Mouse (Mus musculus) CH12.LX (cell line): ENCODE measurements around the gene Trp73. TPM values are rescaled to one million over a fixed set of nuclear protein-coding genes. Genes with fewer than 3 reads are reported as not detected.
A peak's percentile ranks its signal among the peaks of the same experiment; 100 is the strongest.

Experiments used
- DNase-seq: peaks from one replicate; pipeline ENCODE4 v3.0.0-alpha.2; 2013; ENCODE audit errors: extremely low read depth
- H3K27ac ChIP-seq: 2 replicates; pipeline ENCODE4 v1.5.1; 2012; ENCODE audit warnings: low read depth, mild to moderate bottlenecking, control low read depth, moderate library complexity; ENCODE audit not compliant: insufficient read depth
- H3K27me3 ChIP-seq: replicated peaks from 2 replicates; pipeline ENCODE3; 2012; ENCODE audit warnings: inconsistent platforms
- H3K36me3 ChIP-seq, 2 experiments: replicated peaks in 1 of 2; 2 replicates each; pipeline versions ENCODE3 to v1.6.1; 2012; ENCODE audit warnings: inconsistent platforms in 1 of 2, low read length in 1 of 2, mild to moderate bottlenecking in 1 of 2, mixed read lengths in 1 of 2, moderate library complexity in 1 of 2; ENCODE audit not compliant: control insufficient read depth in 1 of 2, insufficient read depth in 1 of 2
- H3K4me1 ChIP-seq, 2 experiments: 2 replicates each; pipeline ENCODE4 v1.6.1; 2012; ENCODE audit warnings: inconsistent platforms in 1 of 2, moderate library complexity in 1 of 2; ENCODE audit not compliant: insufficient read depth in 2 of 2, control insufficient read depth in 1 of 2
- H3K4me2 ChIP-seq: 2 replicates; pipeline ENCODE4 v1.6.1; 2012; ENCODE audit warnings: low read depth, mild to moderate bottlenecking, control low read depth; ENCODE audit not compliant: poor library complexity, insufficient read depth, severe bottlenecking
- H3K4me3 ChIP-seq, 3 experiments: fragments of 150-350 bp in 1 of 3; sonication (generic) in 1 of 3; replicated peaks in 1 of 3; 2 replicates each; pipeline versions ENCODE3 to v1.5.1; 2011 to 2012; ENCODE audit warnings: low read depth in 2 of 3, low read length in 2 of 3, mild to moderate bottlenecking in 2 of 3, moderate library complexity in 2 of 3, control low read depth in 1 of 3, improper control_type of control experiment in 1 of 3, inconsistent platforms in 1 of 3, mixed read lengths in 1 of 3; ENCODE audit not compliant: poor library complexity in 1 of 3
- H3K79me2 ChIP-seq: replicated peaks from 2 replicates; pipeline ENCODE4 v1.6.1; 2012; ENCODE audit warnings: mild to moderate bottlenecking, moderate library complexity; ENCODE audit not compliant: control insufficient read depth, poor library complexity, insufficient read depth, severe bottlenecking; ENCODE audit errors: extremely low read depth
- H3K9ac ChIP-seq: 2 replicates; pipeline ENCODE4 v1.6.1; 2012; ENCODE audit warnings: low read depth, mild to moderate bottlenecking, control low read depth, moderate library complexity; ENCODE audit not compliant: insufficient read depth
- H3K9me3 ChIP-seq: replicated peaks from 2 replicates; pipeline ENCODE3; 2012; ENCODE audit warnings: low read length, inconsistent platforms, mixed read lengths
- BHLHE40 ChIP-seq: IDR thresholded peaks from 2 replicates; pipeline ENCODE4 v1.6.1; 2011; ENCODE audit warnings: mild to moderate bottlenecking, low read depth, low read length, improper control_type of control experiment
- CHD2 ChIP-seq: IDR thresholded peaks from 2 replicates; pipeline ENCODE4 v1.6.1; 2011; ENCODE audit warnings: low read length, improper control_type of control experiment
- CTCF ChIP-seq, 2 experiments: IDR thresholded peaks in 1 of 2; conservative IDR thresholded peaks in 1 of 2; 2 replicates each; pipeline ENCODE4 v1.5.1; 2011 to 2012; ENCODE audit warnings: low read depth in 2 of 2, low read length in 2 of 2, improper control_type of control experiment in 1 of 2, inconsistent platforms in 1 of 2, mild to moderate bottlenecking in 1 of 2, moderate library complexity in 1 of 2
- GABPA ChIP-seq: IDR thresholded peaks from 2 replicates; pipeline ENCODE4 v1.6.1; 2012; ENCODE audit warnings: low read depth, low read length, improper control_type of control experiment, inconsistent platforms; ENCODE audit not compliant: insufficient replicate concordance
- HCFC1 ChIP-seq: IDR thresholded peaks from 2 replicates; pipeline ENCODE4 v1.6.1; 2012; ENCODE audit warnings: low read depth, mild to moderate bottlenecking, inconsistent platforms, low read length, improper control_type of control experiment
- MAX ChIP-seq: IDR thresholded peaks from 2 replicates; pipeline ENCODE4 v1.6.1; 2011; ENCODE audit warnings: low read length, improper control_type of control experiment
- MEF2A ChIP-seq: IDR thresholded peaks from 2 replicates; pipeline ENCODE4 v1.6.1; 2014; ENCODE audit warnings: low read depth, mild to moderate bottlenecking, inconsistent platforms, low read length, improper control_type of control experiment, borderline replicate concordance
- MXI1 ChIP-seq: IDR thresholded peaks from 2 replicates; pipeline ENCODE4 v1.6.1; 2011; ENCODE audit warnings: mild to moderate bottlenecking, low read depth, low read length, improper control_type of control experiment
- MYC ChIP-seq: IDR thresholded peaks from 2 replicates; pipeline ENCODE4 v1.6.1; 2011; ENCODE audit warnings: low read depth, mild to moderate bottlenecking, improper control_type of control experiment, low read length
- NRF1 ChIP-seq: IDR thresholded peaks from 2 replicates; pipeline ENCODE4 v1.6.1; 2014; ENCODE audit warnings: low read depth, mild to moderate bottlenecking, inconsistent platforms, low read length, improper control_type of control experiment, moderate library complexity
- PAX5 ChIP-seq: IDR thresholded peaks from 2 replicates; pipeline ENCODE4 v1.6.1; 2012; ENCODE audit warnings: low read length, inconsistent platforms, mixed read lengths
- POLR2AphosphoS2 ChIP-seq: IDR thresholded peaks from 2 replicates; pipeline ENCODE4 v1.6.1; 2011; ENCODE audit warnings: low read depth, low read length, improper control_type of control experiment
- RAD21 ChIP-seq: IDR thresholded peaks from 2 replicates; pipeline ENCODE4 v1.6.1; 2011; ENCODE audit warnings: low read depth, mild to moderate bottlenecking, low read length, improper control_type of control experiment, moderate library complexity
- SMC3 ChIP-seq: IDR thresholded peaks from 2 replicates; pipeline ENCODE4 v1.6.1; 2011; ENCODE audit warnings: low read depth, low read length, improper control_type of control experiment
- TBP ChIP-seq: conservative IDR thresholded peaks from 2 replicates; pipeline ENCODE4 v1.6.1; 2011; ENCODE audit warnings: low read depth, low read length, improper control_type of control experiment
- TCF12 ChIP-seq: IDR thresholded peaks from 2 replicates; pipeline ENCODE4 v1.6.1; 2014; ENCODE audit warnings: low read depth, mild to moderate bottlenecking, inconsistent platforms, low read length, improper control_type of control experiment
- UBTF ChIP-seq: IDR thresholded peaks from 2 replicates; pipeline ENCODE4 v1.6.1; 2012; ENCODE audit warnings: low read depth, mild to moderate bottlenecking, inconsistent platforms, low read length, improper control_type of control experiment, moderate library complexity
- ZMIZ1 ChIP-seq: IDR thresholded peaks from 2 replicates; pipeline ENCODE4 v1.6.1; 2012; ENCODE audit warnings: low read depth, mild to moderate bottlenecking, inconsistent platforms, low read length, improper control_type of control experiment
- ZNF384 ChIP-seq: IDR thresholded peaks from 2 replicates; pipeline ENCODE4 v1.6.1; 2012; ENCODE audit warnings: low read depth, low read length, improper control_type of control experiment, inconsistent platforms
- dilution Hi-C: fragments of 300-500 bp; cut with MboI; formaldehyde crosslinking; loops from 2 replicates; pipeline ENCODE4 v1.14.3; 2020; ENCODE audit warnings: low sequenced_read_pairs; ENCODE audit not compliant: extremely low pct_unique_long_range_greater_than_20kb, extremely low pct_ligation_motif_present
- in situ Hi-C: fragments of 300-500 bp; cut with MboI; formaldehyde crosslinking; loops from 3 replicates; pipeline ENCODE4 v1.14.3; 2019; ENCODE audit warnings: low sequenced_read_pairs, low pct_ligation_motif_present, low pct_unique_long_range_greater_than_20kb, mixed read lengths
- polyA plus RNA-seq: library from polyadenylated mRNA; unstranded; fragments of >175 nt; gene quantifications from 2 replicates; pipeline ENCODE4 v1.2.1, GENCODE M21; 2012; ENCODE audit warnings: low read depth; ENCODE audit not compliant: insufficient read length
- total RNA-seq, 2 experiments: library from RNA; depleted of rRNA; stranded (reverse); fragments of 300-350 nt in 1 of 2; fragments of >200 nt in 1 of 2; gene quantifications; 2 replicates each; pipeline ENCODE4 v1.2.3; 2012 to 2014

The Trp73 gene
- total and polyA plus RNA-seq, 3 experiments: 14.0 to 34.3 (median 30.0) TPM

- Histone ChIP-seq H3K4me2 (no peak overlapping the region), H3K27me3 (peaks cover 68% of the 10 kb centered on the region), H3K36me3 (no peaks in the 10 kb centered on the region), H3K79me2 (no peaks in the 10 kb centered on the region), H3K27ac (no peak overlapping the region), H3K9me3 (peaks cover 5% of the 10 kb centered on the region), H3K4me3 (no peak overlapping the region), H3K9ac (no peak overlapping the region), H3K4me1 (no peaks in the 10 kb centered on the region)
- dilution Hi-C loops (no loop called here), in situ Hi-C loops (loop anchor here (25.0 kb wide), 1 partner anchor 766 kb away; no protein-coding TSS in a partner anchor)
- DNase-seq: no peak
- TF ChIP-seq GABPA (no peak), CTCF (conservative IDR thresholded peaks at IDR 0.05 in 1 of 2, IDR thresholded peaks at IDR 0.05 in 1 of 2; ENCODE audit: low read depth in 2 of 2, low read length in 2 of 2) (peak; percentile 17; a peak in 1 of 4 replicates)
Observed at GRCm38 (mm10) chr4:154045837-154046236, 94.2 kb downstream of the Trp73 start.

DNA sequence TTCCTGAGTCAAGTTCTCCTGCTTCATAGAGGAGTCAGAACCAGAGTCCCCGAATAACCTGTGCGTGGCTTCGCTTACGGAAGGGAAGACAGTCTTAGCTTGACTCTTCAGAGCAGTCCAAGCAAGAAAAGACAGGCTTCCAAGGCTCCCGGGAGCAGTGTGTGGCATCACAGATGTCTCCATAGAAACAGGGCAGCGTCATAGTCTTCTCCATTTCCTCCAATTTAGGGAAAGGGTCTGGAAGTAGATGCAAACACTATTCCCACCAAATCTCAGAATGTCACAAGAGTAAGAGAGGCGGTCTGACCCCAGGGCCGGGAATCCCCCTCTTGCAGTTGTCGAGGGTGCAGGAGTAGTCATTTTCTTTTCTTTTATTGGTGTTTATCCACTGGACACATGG is 97.4 kb downstream of the Trp73 start, which contains the start of gene Ccdc27:
Gene Ccdc27 (minus strand): TSS at position 101 of the 400 bp plus-strand sequence.
- no peaks in the 10 kb centered on the region for H3K79me2 ChIP-seq
- TF ChIP-seq GABPA (no peak), MXI1 (no peak), NRF1 (no peak), TBP (no peak), ZMIZ1 (no peak), PAX5 (no peak), ZNF384 (no peak), UBTF (no peak), MEF2A (no peak), HCFC1 (no peak), TCF12 (no peak), BHLHE40 (no peak), MYC (no peak), SMC3 (no peak), RAD21 (no peak), CHD2 (no peak), MAX (no peak), POLR2AphosphoS2 (no peak)
- TF ChIP-seq, all 38 proteins: peak for 0
- Histone ChIP-seq H3K27me3 (peaks cover 84% of the 10 kb centered on the region), H3K4me1 (no peaks in the 10 kb centered on the region), H3K36me3 (no peaks in the 10 kb centered on the region), H3K9ac (no peak within 1 kb of the TSS), H3K27ac (no peak within 1 kb of the TSS), H3K9me3 (peaks cover 5% of the 10 kb centered on the region), H3K4me2 (no peak within 1 kb of the TSS), H3K4me3 (no peak within 1 kb of the TSS)
- in situ Hi-C loops: loop anchor here (25.0 kb wide), 1 partner anchor 770 kb away; no protein-coding TSS in a partner anchor
- DNase-seq: no peak
- dilution Hi-C loops: no loop called here
